Mouse (Mus musculus) liver, embryonic 14.5 days (tissue): ENCODE data around the gene Agbl5.

Experiments used
- CTCF ChIP-seq: IDR thresholded peaks from 2 replicates; pipeline ENCODE4 v1.5.1; 2016; ENCODE audit warnings: antibody characterized with exemption, low read depth, control low read depth
- EP300 ChIP-seq: IDR thresholded peaks from 2 replicates; pipeline ENCODE4 v1.6.1; 2016; ENCODE audit warnings: antibody characterized with exemption, low read depth

DNA sequence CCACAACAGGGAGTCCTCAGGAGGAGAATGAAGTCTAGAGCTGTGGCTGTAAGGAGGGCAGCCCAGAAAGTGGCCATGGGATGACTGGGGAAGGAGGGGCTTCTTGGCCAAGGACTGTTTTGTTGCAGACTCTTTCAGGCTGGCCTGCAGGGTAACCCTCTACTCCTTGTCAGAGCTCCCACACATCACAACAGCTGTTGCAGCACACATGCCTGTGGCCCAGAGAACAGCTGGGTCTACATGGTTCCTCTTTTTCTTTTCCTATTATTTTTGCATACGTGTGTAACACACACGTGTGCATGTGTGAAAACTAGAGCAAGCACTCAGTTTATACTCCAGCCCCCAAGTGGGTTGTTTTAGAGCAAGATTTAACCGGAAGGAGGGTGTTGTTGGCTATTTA, 21.6 kb upstream of the Agbl5 start:
- TF ChIP-seq CTCF (no peak), EP300 (no peak)
